Mouse (Mus musculus): Measurements from ENCODE around the gene Agap1.

Agap1 gene

DNA sequence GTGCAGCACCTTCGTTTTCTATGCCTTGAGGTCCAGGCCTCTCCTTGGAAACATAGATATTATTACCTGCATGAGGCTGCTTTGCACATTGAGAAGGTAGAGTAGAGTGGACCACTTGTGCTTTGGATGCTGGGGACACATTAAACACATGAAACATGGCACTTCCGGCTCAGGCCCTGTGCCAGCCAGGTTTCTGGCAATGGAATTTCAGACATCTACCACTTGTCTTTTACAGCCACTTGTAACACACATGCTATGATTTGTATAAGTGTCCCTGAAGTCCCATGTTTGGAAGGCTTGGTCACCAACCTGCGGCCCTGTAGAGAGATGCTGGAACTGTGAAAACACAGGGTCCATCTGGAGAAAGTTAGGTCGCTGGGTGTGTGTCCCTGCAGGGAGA lies 262.5 kb downstream of the Agap1 start:
- no peak for DNase-seq

DNA sequence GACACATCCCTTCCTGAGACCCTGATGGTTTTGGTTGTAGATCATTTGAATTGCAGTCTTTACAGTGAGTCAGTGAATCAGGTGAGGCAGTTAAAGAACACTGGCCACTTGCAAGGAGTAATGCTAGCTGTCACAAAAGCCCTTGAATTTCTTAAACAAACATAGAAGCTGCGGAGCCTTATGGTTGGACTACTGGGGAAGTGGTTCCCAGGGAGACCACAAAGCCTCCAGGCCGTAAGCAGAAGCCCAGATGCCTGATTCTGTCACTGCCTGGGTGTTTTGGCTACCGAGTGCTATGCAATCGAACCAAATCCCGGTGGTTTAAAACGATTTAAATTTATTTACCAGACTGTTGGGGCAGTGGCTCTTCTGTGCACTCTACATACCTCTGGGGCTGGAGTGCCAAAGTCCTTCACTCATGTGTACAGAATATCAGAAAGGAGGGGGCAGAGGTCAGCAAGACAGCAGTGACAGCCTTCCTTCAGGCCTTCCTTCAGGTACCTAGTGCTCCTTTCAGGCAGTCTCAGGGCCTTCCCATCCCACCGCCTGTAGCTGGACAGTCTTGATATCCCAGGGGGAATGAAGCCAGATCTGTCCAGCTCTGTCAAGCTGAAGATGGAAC lies 264.3 kb downstream of the Agap1 start:
- no peak for DNase-seq

DNA sequence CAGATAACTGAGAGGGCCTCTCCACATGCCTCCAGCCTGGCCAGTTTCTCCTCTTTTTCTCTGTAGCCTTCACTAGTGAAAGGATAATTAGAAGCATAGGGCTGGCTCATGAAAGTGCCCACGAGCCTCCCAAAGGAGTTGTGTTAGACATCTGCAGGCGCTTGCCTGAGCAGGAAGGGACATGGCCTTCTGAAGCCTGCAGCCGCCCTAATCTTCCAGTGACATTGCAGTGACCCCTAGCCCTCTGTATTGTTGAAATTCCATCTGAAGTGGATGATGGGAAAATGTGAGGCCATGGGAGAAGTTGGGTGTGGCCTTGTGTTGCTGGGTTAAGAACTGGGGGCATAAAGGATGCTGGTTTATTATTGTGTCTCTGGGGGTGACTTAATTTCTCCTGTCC lies 269.5 kb downstream of the Agap1 start:
- DNase-seq: no peak

DNA sequence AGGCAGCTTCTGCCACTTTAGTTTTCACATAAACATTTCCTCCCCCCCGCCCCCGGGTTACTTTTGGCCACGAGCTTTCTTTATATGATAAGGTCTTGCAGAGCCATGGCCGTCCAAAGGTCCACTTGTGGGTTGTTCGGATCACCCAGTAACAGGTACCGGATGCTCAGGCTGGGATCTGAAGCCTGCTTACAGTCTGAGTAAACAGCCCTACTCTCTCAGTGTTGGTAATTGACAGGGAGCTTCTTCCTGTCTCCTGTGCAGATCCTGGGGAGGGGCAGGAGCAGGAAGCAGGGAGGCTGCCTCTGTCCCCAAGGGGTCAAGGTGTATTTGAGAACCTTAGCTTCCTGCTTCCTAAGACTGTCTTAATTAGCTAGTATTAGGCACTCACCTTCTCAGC lies 269.9 kb downstream of the Agap1 start:
- no peak for DNase-seq

DNA sequence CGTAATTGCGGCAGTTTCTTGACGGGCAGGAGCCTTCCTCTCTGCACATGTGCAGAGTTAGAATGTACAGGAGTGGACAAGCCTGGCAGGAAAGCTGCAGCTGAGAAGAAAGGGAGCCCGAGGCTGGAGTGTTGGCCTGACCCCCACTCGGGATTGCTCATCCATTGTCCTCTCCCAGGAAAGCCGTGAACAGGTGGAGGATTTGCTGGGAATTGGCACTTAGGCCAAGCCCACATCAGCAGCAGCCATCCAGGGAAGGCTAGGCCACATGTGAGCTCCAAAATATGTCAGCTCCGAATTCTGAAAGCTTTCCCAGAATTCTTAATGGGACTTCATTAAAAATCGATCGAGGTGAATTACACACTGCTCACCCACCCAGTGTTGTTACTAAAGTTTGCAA lies 270.4 kb downstream of the Agap1 start:
- DNase-seq: no peak

DNA sequence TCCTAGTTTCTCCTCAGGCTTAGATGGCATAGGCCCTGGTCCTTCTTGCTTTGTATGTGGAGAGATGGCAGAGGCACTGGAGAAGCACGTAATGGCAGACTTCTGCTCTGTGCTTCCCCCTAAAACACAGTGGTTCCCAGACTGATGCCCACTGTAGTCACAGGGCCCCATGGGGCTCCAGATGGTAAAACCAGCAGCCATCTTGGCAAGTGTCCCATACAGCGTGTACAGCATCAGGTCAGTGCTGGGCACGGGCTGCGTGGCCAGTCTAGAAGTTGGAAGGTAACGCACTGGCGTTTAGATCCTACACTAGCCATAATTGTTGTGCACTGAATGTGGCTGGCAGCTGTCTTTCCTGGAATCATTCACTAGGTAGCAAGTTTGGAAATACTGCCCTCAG lies 273.9 kb downstream of the Agap1 start:
- DNase-seq: no peak

DNA sequence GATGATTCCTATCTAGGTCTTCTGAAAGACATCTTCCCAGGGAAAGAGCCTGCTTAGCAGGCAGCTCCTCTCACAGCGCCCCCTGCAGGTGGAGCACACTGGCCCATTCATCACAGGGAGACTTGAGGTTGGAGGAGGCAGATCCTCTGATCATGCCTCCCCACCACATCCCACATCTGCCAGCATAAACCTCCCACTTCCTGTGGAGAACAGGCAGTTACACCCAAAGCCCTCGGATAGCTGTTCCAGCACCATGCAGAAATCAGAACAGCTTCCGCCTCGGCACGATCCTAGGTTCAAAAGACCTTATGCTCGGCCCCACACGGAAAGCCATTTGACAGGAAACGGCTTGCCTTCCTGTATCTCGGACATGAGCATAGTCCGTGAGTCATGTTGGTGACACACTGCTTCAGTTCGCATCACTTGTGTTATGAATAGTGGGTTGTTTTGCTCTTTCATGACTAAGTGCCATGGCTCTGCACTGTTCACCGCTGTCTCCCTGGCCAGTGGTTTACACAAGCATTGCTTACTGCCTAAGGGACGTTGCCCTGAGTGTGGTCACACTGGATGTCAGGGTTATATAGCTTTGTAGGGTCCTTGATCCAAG lies 276.1 kb downstream of the Agap1 start:
- DNase-seq: peak; percentile 46 to 55

DNA sequence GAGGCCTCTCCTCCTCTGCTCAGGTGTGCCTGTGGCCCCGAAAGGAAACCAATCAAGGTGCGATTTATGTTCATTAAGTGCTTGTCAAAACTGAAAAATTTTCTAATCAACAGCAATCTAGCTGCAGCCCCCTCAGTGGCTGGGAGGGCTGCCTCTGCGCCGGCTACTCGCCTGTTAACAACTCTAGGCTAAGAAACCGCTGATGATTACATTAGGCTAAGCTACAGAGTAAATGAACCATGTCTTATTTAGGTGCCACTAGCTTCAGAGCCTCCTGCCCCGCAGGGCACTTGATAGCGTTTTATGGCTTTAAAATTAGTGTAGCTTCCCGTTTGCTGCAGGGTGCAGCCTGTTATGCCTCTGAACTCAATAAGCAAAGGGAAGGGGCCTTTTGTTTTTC lies 279.8 kb downstream of the Agap1 start:
- DNase-seq: no peak

DNA sequence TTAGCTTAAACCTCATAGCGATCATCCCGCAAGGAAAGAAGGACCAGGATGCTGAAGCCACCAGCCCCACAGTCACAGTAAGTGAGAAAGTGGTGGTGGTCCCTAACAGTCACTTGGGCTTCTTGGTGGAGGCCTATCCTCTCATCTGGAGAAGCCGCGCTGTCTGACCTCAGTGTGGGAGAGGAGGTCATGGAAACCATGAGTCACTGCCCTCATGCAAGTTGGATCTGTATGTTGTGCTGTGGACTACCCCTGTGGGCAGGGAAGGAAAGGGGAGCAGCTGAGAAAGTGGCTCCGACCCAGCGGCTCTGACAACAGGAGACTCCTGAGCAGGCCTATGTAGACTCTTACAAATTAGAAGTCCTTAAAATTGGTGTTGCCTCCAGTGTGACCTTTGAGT lies 280.5 kb downstream of the Agap1 start:
- no peak for DNase-seq

DNA sequence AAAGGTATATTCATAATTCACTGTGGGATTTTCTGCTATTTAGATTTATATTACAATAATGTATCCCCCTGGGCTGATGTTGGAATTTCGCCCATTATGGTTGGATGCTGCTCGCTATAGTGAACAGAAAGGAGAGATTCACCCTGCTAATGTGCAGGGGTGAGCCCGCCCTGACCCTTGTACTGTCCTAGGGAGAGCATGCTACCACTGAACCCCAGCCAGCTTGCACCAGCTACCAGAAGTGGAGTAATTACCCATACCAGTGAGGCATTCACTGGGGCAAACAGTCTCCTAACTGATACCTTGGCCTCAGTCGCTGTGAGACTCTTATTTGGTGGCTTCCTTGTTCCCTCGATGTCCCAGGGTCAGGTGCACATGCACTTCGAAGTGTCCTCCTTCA lies 281.4 kb downstream of the Agap1 start:
- DNase-seq: no peak

DNA sequence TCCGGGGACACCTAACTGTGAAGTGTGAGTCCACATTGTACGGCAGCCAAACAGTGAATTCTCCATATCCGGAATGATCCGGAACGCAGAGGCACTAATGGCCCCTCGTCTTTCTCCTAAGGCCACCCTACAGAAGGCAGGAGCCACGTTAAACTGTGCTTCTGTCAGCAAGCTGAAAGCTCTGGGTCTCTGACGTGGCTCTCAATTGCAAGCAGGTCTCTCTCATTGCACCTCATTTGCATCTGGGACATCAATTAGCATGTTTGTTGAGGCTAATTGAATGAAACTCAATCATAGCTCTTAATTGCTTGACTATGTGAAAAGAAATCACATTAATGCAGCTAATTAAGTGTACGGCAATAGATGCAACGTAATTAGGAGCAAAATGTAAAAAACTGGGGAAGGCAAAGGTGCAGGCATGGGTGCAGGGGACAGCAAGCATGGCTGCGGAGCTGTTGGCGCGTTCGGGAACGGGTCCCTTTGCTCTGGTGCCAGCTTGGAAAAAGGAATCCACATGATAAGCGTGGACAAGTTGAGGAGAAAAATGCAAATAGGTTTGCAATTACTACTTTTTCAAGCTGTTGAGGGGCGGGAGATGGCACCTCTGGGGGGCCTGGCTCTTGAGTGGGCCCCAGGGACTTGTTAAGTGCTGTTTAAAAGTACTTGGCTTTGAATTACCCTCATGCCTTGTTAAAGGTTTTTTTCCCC lies 284.6 kb downstream of the Agap1 start:
- no peak for DNase-seq

DNA sequence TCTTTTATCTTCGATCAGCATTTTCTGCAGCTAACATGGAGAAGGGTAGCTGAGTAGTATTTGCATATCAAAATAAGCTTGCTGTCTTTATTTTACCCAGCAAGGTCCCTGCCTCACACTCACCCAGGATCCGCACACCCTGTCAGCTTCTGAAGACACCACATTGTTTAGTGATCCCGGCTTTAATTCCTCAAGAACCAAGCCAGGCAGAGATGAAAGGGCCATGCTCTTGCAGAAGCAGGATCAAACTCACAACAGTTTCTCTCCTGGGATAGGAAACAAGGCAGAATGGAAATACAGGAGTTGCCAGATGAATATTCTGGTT lies 285.1 kb downstream of the Agap1 start:
- DNase-seq: no peak

DNA sequence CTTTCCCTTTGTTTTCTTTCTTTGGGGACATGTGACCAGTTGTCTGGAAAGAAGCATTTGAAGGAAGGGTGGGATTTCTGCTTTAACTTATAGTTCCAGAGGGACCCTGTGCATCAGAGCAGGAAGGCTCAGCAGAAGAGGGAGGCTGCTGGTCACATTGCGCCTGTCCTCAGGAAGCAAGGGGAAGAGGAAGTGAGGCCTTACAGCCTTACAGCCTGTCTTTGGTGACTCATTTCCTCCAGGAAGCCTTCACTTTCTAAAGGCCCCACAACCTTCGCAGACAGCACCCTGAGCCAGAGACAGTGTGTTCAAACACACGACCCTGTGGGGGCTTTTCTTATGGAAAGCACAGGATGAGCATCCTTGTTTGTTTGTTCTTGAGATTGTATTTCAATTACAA lies 287.8 kb downstream of the Agap1 start:
- no peak for DNase-seq

DNA sequence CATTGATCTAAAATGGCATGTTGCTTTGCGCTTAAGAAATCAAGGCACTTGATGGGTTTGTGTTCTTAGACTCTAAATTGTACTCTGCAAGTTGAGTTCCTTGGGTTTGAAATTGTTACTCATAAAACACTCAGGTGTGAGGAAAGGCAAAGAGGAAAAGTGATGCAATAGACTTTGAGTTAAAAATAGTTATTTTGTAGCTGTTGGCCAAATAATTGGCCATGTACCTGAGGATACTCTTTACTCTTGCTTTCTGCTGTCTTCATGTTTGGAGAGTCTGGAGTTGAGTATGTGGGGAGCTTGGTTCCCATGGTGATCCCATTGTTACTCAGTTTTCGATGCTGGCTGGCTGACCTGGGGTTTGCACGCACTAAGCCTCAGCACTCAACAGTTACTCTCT lies 291.6 kb downstream of the Agap1 start:
- no peak for DNase-seq

DNA sequence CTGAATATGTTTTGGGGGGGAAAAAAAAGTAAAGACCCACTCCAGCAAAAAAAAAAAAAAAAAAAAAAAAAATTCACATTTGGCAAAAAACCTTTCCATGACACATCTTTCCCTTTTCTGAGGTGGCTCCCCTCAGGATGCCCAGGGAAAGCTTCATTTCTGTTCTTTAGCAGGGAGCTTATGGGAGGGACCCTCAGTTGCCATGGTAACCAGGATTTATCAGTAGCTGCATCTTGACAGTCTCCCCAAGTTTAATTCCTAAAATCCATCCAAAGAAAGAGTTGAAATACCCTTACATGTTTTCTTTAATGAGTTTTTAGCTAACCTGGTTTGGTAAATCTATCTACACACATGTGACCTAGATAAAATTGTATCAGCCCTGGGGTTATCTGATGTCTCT lies 295.1 kb downstream of the Agap1 start:
- no peak for DNase-seq

DNA sequence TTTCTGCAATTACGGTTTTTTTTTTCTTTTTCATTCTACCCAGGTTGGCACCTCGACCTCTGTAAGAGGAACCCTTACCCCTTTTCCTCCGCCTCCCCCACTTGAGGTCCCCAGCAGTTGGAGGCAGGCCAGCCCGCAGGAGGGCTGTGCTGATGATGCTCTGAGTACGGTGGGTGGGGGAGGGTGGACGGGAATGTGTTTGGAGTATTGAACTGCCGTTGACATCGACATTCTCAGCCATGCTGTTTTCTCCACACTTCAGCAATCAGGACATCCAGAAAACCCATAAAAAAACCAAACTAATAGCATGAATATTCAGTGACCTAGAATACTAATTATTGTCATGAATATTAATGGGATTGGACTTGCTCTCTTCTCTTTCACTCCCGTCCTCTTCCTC lies 295.9 kb downstream of the Agap1 start:
- DNase-seq: peak; percentile 20 to 37

DNA sequence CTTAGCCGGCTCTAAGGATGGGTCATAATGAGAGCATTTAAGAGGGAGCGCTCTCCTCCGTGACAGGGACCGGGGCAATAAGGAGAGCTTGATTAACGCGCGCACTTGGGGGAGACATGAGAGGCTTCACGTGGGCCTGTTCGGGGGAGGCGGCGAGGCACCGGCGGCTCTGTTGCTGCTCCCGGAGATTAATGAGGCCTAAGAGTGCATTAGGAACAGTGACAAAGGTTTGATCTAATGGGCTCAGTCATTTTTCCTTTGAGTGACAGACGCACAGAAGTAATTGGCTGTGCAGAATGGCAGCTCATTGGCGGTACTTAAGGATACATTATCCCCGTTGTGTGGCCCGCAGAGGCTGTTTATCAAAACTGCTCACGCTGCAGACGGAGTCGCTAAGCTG lies 296.3 kb downstream of the Agap1 start:
- peak; percentile 42 to 51 for DNase-seq

DNA sequence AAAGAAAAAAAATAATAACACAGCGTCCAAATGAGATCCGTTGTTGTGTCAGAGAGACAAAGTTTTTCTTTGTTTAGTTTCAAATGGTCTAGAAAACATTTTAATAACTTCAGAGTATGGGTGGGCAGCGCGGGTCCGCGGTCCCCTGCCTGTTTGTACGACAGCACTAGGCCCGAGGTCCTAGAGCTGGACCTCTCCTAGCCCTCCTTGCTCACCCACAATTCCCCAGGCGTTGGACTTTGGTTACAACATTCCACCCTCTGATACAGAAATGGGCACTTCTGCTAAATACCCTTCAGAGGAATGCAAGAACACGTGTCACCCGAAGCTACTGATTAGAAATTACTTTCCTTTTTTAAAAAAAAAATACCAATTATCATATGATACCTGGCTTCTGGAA lies 296.7 kb downstream of the Agap1 start:
- no peak for DNase-seq

DNA sequence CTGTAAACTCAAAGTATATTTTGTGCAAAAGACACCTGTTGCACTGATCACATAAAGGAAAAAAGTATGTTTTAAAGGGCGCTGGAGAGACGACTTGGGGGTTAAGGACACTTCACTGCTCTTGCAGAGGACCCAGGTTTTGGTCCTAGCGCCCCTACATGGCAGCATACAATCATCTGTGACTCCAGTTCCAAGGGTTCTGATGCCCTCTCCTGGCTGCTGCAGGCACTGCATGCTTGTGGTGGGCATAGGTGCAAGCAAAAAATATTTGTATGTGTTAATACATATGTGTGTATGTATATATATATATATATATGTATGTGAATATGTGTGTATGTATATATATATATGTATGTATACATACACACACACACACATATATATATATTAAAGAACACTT lies 298.1 kb downstream of the Agap1 start:
- DNase-seq: peak; percentile 21 to 24

DNA sequence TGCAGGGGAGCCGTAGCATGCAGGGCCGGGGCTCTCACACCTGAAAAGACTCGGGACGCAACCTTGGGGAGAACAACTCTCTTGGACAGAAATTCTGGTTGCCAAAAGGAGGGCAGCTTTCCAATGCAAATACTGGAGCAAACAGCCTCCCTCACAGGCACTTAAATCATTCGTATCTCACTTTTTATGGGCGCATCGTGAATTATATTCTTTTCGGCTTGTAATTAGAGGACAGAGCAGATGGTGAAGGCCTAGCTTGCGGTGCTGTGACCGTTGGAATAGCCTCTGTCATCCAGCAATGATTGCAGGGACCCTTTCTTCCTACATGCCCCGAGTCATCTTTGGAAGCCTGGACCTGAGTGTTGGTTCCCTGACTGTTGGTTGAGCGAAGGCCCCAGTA lies 300.8 kb downstream of the Agap1 start:
- DNase-seq: peak; percentile 23 to 41

DNA sequence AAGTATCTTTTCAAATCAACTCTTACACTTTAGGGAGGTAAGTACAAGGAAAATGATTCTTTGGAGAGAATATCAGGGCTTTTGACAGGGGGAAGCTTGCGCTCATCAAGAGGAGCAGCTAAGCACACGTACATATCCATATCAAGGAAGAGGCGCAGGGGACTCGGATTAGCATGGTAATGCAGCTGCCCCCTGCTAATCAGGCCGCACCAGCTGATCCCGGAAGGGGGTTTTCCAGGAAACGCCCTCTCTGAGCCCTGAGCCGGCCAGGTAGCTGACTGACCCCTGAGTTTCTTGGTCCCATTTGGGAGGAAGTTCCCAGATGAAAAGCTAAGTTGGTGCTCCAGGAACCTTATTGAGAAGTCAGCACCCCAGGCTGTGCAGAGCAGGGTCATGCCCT lies 301.8 kb downstream of the Agap1 start:
- no peak for DNase-seq

DNA sequence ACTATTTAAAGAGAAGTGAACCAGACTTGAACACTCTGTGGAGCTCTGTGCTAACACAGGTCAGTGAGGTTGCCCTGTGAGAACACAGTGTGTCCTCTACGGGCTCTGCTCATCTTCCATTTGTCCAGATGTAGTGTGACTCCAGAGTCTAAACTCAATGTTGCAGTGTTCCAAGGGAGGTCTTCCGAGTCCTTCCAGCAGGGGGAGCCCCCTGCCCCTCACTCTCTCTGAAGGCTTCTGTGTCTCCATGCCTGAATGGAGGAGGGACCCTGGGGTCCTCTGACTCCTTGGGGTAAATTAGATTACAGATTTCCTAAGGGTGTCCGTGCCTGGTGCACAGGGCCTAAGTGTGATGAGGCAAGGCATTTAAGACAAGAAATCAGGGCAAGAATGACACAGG lies 302.9 kb downstream of the Agap1 start:
- DNase-seq: peak; percentile 46 to 47

DNA sequence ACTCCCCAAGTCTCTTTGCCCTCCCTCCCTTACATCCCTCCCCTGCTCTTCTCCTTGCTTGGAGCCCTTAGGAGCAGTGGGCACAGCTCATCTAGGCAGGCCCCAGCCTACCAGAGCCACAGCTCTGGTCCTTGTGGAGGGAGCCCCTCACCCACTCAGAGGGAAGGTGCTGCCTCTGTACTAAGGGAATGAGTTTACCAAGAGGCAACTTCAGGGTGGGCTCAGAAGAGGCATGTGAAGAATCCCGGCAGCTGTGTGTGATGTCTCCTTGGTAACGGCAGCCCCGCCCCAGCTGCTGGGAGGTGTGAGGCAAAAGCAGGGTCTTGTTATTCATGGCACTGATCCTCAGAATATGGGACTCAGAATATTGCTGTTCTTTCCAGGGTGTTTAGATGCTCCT lies 309.3 kb downstream of the Agap1 start:
- DNase-seq: peak; percentile 42 to 45

DNA sequence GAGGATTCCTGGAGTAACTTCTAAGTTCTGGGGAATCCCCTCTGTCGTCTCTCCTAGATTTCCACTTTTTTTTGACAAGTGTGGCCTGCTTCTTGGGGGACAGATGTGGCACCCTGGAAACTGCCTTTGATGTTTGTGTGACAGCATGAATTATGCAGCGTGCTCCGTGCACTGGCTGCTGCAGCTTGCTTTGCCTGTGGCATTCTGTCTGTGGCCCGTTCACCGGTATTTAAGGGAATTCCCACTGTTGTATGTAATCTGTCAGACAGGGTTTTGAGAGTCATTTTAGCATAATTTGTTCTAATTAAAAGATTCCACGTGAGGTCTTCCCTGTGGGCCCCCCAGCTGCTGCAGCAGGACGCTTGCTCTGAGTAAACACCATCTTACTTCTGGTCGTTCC lies 312.3 kb downstream of the Agap1 start:
- no peak for DNase-seq

DNA sequence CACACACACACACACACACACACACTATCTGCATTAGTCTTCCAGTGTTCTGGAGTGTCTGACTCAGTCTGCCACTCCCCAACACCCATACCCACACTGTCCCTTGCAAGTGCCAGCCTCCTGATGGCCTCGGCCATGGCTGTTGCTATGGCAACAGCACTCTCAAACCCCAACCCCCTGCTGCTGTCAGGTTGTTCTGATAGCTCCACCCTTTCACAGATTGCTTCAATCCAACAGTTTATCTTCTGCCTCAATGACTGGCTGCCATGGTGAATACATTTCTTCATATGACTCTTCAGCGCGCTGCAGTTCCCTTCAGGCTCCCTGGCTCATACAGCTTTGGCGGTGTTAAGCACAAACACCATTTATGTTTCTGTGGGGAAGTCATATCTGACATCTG lies 315.0 kb downstream of the Agap1 start:
- no peak for DNase-seq

All from kidney, postnatal 4 days (tissue).